Mouse (Mus musculus): Measurements from ENCODE around the gene Tbc1d16.
"Not testable (repeated sequence)": the region's sequence is repeated elsewhere in the genome, so short reads cannot be mapped to it uniquely, and the experiment has no call there.

Tbc1d16 gene

DNA sequence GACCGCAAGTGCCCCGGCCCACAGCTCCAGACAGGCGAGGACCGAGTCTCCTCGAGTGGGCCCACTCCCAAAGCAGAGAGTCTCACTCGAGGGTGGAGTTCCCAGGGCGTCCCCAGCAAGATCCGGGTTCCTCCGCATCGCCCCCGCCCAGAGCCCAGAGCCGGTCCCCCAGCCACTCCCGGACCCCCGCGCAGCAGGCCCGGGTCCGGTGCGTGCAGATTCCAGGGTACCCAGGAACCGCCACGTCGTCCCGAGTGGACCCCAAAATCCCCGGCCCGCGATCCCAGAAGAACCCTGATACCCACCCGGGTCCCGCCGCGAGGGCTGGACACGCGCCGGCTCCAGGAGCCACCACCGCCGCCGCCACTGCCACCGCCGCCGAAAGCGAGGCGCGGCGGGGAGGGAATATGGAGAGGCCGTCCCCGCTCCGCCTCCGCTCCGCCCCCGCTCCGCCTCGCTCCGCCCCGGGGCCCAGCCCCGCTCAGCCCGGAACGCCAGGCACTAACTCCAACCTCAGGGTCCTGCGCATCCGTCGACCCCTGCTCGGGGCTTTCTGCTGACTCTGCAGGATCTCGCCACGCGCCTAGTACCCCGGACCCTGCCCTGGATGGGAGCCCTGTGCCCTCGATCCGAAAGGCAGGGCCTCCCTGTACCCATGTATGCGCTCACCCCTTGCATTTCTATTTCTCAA is at the start of gene Tbc1d16, which contains the start of gene Ccdc40:
TSS of gene Tbc1d16 (minus strand) at position 409 of the 691 bp plus-strand sequence.
TSS of gene Ccdc40 (plus strand) at position 482 of the 691 bp plus-strand sequence.
- DNase-seq (ENCODE audit: low read depth, low spot score), result peak; percentile 86

DNA sequence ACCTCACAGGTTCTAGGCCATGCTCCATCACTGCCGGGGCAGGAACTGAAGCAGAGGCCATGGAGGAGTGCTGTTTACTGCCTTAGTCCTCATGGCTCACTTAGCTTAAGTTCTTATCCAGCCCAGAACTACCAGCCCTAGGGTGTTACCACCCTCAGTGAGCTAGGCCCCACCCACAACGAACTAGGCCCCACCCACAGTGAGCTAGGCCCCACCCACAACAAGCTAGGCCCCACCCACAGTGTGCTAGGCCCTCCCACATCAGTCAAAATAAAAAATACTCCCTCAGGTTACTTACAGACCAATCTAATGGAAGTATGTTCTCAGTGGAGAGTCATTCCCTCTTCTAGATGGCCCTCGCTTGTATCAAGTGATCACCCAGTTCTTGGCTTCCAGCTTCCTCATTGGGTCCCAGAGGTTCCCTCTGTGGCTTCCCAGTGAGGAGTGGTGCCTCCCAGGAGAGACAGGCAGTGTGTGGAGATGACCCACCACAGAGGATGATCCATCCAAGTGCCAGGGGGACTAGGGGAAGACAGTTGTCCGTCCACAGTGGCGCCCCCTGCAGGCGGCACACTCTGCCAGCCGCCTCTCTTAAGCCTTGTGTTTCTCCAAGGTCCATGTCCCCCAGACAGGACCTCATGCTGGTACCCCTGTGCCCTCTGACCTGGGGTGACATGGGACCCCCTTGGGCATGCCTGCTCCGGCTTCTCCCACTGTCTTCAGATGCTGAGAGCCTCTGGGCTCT is 45.1 kb upstream of the Tbc1d16 start:
- DNase-seq (ENCODE audit: low read depth, low spot score), result no peak

DNA sequence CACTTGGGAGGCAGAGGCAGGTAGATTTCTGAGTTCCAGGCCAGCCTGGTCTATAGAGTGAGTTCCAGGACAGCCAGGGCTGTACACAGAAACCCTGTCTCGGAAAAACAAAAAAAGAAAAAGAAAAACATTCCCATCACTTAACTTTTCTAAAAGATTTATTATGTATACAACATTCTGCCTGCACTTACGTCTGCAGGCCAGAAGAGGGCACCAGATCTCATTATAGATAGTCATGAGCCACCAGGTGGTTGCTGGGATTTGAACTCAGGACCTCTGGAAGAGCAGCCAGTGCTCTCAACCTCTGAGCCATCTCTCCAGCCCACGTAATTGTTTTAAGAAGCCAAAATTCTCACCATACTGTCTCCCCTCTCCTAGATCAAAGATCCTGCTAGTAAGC is 44.2 kb upstream of the Tbc1d16 start:
- DNase-seq (ENCODE audit: low read depth, low spot score), result not testable (repeated sequence)

DNA sequence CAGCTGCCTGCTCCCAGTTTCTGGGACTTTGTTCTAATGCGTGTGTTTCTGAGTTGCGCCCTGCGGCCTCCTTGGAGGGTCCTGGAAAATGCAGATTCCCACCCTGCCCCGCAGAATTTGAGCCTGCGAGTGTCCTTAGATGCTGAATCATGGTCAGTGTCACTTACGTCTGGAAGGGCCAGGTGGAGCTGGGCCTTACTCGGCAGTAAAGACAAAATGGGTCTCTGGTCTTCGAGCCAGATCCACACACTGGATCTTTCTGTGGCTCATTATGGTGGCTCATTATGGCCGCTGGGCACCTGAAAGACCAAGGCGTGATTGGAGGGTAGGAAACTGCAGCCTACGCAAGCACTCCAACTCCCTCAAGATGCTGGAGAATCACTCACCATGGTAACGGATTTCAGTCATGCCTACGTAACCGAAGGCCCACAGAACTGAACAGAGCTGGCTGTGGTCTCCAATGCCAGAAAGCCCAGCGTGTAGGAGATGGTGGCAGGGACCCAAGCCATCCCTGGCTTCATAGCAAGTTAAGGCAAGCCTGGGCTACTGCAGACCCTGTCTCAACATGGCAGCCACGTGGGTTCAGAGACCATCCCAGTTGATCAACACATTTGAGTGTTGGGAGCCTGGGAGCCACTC is 40.4 kb upstream of the Tbc1d16 start:
- no peak for DNase-seq (ENCODE audit: low read depth, low spot score)

DNA sequence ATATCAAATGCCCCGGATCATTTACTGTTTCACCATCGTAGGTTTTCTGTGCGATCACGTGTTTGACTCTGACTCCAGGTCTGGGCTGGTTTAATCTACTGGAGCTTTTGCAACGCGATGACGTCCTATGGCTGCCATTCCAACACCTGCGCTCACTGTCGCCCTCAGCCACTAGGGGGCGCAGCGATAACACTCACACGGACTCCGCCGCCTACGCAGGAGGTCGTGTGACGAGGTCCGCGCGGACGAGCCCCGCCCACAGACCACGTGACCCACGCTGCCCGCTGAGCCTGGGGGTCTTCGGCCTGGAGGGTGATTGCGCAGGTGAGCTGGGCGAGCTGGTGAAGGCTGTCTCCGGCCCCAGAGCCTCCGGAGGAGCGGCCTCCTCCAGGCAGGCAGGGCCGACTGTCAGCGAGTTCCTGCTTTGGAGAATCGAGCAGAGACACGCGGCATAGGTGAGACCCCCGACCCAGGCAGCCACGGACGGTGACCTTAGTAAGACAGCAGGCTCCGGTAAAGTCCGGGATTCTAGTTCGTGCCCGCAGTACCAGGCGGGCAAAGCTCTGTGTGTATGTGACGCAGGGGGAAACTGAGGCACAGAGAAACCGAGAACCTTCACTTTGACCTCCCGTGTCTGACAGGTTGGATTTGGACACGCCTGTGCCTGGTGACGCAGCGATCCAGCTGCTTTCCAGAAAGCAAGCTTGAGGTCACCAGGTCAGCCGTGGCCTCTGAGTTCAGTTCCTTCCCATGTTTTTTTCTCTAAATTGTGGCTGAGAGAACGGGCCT is 39.7 kb upstream of the Tbc1d16 start, which contains the start of gene Gaa:
TSS of gene Gaa (plus strand) at position 120 of the 789 bp plus-strand sequence.
- peak; percentile 95 for DNase-seq (ENCODE audit: low read depth, low spot score)

DNA sequence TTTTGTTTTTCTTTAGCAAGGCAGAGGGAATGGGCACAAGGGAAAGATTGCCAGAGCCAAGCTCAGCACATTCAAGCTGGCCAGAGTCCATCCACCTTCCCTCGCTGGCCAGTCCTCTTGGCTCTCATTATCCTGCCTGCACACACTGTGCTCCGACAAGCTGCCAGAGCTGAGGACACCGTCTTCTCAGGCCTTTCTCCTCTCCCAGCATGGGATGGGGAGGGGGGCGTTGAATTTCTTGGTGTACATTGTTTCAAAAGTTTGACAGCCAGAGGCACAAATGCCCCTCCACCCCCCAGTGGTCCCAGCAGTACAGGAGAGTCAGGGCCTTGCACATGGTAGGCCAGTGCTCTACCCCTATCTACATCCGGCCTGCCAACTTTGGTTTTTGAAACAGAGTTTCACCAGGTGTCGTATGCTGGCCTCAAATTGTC is 39.0 kb upstream of the Tbc1d16 start:
- DNase-seq (ENCODE audit: low read depth, low spot score), result no peak

DNA sequence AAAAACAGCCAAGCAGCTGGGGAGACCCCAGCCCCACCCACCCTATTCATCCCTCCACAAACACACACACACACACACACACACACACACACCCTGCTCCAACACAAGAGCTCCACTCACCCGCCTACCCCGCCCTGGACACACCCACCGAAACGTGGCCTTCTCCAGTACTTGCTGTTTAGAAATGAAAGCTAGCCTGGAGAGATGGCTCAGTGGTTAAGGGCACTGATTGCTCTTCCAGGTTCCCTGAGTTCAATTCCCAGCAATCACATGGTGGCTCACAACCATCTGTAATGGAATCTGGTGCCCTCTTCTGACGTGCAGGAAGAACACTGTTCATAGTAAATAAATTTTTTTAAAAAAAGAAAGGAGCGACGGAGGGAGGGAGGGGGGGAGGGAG is 37.5 kb upstream of the Tbc1d16 start:
- no peak for DNase-seq (ENCODE audit: low read depth, low spot score)

DNA sequence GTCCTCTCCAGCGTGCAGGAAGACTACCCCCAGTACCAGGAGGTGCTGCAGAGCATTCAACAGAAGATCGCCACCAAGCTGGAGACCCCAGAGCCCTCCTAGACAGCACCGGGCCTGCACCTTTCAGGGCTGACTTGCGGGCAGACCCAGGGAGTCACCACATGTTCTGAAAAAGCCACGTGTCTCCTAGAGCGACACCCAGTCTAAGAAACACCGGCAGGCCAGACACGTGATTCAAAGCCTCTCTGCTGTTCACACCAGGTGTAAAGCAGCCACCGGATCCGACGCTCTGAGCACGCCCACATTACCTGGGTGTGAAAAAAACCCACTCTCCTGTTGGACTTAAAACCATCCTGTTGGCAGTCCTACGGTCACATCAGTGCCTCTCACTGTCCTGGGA is 36.1 kb upstream of the Tbc1d16 start:
- no peak for DNase-seq (ENCODE audit: low read depth, low spot score)

DNA sequence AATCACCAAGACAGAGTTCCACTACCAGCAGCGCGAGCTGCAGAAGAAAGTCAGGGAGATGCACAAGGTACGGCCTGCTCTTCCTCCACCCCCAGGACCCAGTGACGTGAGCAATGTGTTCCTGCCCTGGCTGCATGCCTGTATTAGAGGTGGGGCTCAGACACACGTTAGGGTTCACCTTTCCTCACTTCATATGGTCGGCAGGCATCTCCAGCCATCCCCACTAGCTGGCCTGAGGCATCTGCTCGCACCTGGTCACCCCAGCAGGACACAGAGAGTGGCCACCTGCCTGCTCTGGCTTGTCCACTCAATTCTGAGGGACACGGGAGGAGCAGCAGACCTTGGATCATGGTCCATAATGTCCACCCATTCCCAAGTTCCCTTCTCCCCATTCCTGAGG is 31.7 kb upstream of the Tbc1d16 start:
- DNase-seq (ENCODE audit: low read depth, low spot score), result no peak

DNA sequence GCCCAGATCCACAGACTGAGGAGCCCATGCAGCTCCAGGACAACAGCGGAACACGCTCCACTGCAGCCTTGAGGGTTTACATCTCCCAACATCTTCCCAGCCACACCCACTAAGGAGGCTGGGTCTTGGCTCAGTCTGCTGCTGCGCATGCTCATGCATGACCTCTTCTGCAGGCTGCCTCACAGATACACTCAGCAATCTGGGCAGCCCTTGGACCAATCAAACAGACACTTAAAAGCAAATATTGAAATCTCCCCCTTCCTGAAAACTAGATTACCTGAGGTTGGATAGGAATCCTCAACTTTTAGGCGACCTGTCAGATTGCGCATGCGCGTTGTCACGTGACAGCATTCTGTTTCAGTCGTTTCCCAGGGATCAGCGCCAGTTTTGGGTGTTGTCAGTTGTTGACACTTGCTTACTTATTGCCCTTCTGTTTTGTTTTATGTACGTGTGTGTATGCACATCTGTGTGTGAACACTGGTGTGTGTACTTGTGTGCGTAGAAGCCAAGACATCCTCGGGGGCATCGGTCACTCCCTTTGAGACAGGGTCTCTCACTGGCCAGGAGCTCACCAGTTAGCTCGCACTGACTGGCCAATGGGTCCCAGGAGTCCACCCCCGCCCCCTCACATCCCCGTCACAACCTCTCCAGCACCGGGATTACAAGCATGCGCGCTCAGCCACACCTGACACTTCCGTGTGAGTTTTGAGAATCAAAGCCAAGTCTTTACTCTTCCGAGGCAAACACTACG is 30.4 kb upstream of the Tbc1d16 start:
- peak; percentile 58 for DNase-seq (ENCODE audit: low read depth, low spot score)

DNA sequence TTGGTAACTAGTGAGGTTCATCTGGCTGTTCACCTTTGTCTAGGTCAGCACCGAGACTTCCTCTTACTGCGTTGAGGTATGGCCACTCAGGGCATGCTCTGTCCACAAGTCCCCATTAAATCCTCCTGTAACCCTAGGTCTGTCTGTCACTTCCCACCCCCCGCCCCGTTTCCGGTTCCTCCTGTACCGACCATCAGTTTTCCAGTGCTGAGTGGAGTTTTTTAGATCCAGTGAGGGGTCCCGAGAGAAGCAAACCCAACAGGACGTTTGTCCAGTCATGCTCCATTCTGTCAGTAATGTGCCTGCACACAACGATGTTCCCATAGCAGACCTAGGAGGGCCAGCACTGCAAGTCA is 29.9 kb upstream of the Tbc1d16 start:
- no peak for DNase-seq (ENCODE audit: low read depth, low spot score)

DNA sequence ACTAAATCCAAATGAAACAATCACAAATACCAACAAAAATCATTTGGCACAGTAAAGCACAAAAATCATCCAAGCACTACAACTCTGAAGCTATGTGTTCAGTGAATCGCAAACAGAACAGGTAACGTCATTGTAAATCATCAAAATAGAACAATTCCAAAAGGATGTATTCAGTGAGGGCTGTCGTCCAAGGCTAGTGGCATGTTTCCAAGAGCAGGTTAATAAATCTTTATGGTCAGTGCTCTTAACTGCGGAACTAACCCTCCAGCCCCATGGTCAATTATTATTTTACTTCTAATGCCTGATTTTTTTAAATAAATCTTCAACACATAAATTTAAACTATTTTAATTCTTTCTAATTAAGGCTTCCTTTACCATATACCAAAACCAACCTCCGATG is 28.3 kb upstream of the Tbc1d16 start:
- DNase-seq (ENCODE audit: low read depth, low spot score), result not testable (repeated sequence)

DNA sequence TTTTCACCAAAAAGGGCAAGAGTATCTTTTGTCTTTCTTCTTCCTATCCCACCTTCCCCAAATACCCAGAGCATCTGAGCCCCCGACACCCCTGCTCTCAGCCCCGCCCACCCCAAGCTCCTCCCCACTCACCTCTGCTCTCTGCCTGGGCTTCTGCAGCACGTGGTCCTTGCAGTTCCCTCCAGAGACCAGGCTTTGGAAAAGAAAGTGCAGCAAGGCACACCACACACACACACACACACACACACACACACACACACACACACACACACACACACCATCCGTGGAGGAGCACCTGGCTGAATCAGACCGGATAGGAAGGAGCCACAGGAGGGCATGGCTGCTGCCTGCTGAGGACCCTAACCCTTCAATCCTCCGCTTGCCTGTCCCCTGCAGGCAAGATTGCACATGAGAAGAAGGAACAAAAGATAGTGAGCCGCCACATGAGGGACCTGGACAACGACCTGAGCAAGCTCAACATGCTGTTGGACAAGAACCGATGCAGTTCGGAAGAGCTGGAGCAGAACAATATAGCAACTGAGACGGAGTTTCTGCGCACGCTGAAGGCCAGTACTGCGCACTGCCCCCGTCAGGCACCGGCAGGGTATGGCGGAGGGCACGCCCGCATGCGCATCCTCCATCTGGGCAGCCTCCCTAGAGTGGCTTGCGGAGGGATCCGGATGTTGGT is 24.7 kb upstream of the Tbc1d16 start:
- peak; percentile 68 for DNase-seq (ENCODE audit: low read depth, low spot score)

DNA sequence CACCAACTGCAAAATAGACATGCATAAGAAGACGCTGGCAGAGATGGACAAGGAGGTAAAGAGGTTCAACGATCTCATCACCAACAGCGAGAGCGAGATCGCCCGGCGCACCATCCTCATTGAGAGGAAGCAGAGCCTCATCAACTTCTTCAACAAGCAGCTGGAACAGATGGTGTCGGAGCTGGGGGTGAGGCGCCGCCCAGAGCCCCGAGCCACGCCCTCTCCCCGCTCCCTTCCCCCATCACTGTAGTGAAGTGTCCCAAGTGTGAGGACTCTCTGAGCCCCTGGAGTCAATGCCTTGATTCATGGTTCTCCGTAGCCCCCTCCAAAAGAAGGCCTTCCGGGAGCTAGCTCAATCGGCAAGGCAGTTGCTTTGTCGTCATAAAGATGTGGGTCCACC is 22.7 kb upstream of the Tbc1d16 start:
- DNase-seq (ENCODE audit: low read depth, low spot score), result no peak

DNA sequence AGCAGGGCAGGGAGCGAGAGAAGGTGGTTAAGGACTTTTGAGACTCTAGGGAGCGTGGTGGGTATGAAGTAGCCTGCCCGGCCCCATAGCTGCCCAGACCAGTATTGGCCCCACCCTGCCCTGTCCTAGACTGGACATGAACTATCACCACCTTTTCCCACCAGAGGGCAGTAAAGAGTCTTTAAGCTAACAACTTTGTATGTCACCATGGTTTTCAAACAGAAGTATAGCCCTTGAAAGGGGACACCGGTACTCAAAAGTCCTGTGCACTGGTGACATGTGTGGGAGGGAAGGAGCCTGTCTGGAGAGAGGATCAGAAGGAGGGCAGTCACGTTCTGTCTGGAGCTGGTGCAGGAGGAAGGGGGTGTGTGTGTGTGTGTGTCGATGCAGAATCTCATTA is 20.7 kb upstream of the Tbc1d16 start:
- peak; percentile 90 for DNase-seq (ENCODE audit: low read depth, low spot score)

DNA sequence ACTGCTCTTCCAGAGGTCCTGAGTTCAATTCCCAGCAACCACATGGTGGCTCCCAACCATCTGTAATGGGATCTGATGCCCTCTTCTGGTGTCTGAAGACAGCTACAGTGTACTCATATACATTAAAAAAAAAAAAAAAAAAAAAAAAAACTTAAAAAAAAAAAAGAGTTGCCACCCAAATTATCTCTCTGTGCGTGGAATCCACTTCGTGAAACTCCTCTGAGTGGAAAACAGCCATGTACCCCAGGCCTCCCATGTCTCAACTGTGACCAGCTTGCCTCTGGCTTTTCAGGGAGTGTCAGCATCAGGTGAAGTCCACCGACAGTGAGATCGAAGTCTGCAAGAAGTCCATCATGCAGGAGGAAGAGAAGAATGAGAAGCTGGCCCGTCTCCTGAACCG is 17.2 kb upstream of the Tbc1d16 start:
- not testable (repeated sequence) for DNase-seq (ENCODE audit: low read depth, low spot score)

DNA sequence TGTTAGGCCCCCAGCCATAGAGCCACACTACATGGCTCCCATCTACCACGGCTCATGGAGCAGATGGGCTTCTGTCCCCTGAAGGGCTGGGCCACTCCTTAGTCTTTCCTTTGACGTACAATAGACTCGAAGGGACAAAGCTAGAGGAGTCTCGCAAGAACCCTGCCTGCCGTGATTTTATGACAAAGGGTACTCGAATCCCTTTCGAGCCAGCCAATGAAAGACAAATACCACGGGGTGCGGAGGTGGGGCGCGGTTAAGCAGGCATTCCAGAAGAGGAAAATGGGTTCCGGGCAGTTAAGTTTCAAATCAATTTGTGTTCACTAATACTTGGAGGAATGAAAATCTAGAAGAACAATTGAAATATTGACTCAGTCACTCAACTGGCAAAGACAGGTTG is 11.2 kb upstream of the Tbc1d16 start:
- DNase-seq (ENCODE audit: low read depth, low spot score), result no peak

DNA sequence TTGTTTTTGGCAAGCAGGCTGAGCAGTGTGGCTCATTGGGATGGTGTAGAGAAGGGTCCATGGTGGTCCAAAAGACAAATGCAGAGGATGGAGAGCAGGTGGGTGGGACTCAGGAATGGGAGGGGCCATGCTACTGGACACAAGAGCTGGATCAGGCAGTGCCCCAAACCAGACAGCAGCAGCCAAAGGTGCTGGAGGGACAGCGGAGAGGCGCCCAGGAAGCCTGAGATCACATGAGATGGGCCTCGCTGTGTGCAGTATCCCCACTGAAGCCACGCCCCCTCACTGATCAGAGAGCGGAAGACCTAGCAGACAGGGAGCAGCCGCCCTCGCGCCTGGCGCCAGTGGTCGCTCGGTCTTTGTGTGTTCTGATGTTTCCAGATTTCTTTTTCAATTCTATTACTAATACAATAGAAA is 10.0 kb upstream of the Tbc1d16 start:
- DNase-seq (ENCODE audit: low read depth, low spot score), result peak; percentile 64

DNA sequence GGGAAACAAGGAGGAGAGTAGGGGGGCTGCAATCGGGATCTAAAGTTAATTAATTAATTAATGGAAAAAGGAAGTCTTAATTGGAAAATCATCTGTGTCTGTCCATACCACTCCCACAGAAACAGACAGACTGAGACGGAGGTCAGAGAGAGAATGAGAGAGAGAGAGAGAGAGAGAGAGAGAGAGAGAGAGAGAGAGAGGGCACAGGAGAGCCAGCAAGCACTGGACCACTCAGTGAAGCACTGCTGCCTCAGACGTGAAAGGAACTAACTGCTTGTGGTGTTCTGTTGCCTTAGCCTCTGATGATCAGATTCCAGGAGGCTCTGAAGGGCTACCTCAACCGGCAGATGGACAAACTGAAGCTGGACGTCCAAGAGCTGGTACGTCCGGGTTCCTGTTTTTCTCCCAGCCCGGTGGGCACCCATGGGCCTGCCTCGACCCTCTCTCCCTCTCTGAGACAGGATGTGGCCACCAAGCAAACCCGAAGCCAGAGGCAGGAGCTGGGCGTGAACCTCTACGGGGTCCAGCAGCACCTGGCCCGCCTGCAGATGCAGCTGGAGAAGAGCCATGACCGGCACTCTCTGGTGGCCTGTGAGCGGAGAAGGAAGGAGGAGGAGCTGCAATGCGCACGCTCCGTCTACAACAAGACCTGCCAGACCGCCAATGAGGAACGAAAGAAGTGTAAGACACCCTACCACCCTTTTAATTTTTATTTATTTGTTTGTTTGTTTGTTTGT is 9.4 kb upstream of the Tbc1d16 start:
- DNase-seq (ENCODE audit: low read depth, low spot score), result no peak

DNA sequence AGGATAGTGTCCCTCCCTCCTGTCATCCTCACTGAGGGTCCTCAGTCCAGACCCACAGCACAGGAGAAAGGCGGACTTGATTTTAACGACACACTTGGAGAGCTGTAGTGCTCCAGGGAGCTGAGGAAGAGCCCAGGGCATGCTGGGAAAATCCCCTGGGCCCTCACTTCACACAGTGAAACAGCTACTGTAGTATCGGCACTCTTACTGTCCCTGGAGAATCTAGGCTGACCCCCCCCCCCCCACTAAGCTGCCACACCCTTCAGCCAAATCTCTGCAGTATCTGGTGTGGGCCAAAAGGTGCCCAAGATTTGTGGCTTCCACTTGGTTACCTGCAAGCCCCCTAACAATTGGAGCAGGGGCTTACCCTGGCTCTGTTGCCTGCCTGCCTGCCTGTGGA is 8.7 kb upstream of the Tbc1d16 start:
- DNase-seq (ENCODE audit: low read depth, low spot score), result no peak
